Mouse (Mus musculus) MEL (cell line): Measurements from ENCODE around the gene Rnf208. TPM values are rescaled to one million over a fixed set of nuclear protein-coding genes. Genes with fewer than 3 reads are reported as not detected.
A peak's percentile ranks its signal among the peaks of the same experiment; 100 is the strongest.

Experiments used
- DNase-seq: peaks from one replicate; pipeline ENCODE4 v3.0.0; 2011; ENCODE audit warnings: low read depth, low spot score
- H3K27ac ChIP-seq: 2 replicates; pipeline ENCODE4 v1.5.1; 2012; ENCODE audit warnings: low read depth, mild to moderate bottlenecking, control low read depth, low read length, moderate library complexity; ENCODE audit not compliant: control insufficient read depth
- H3K27me3 ChIP-seq, 2 experiments: fragments of 150-350 bp in 1 of 2; sonication (generic) in 1 of 2; 2 replicates each; pipeline ENCODE4 v1.6.1; 2012; ENCODE audit warnings: low read length in 2 of 2, mild to moderate bottlenecking in 2 of 2, improper control_type of control experiment in 1 of 2, moderate library complexity in 1 of 2; ENCODE audit not compliant: insufficient read depth in 2 of 2, control insufficient read depth in 1 of 2
- H3K36me3 ChIP-seq, 2 experiments: 2 replicates each; pipeline ENCODE4 v1.6.1; 2012 to 2014; ENCODE audit warnings: low read length in 2 of 2, improper control_type of control experiment in 1 of 2, inconsistent platforms in 1 of 2, mild to moderate bottlenecking in 1 of 2; ENCODE audit not compliant: insufficient read depth in 2 of 2, control insufficient read depth in 1 of 2
- H3K4me1 ChIP-seq, 2 experiments: fragments of 150-350 bp in 1 of 2; sonication (generic) in 1 of 2; 2 replicates each; pipeline ENCODE4 v1.6.1; 2012; ENCODE audit warnings: low read length in 2 of 2, improper control_type of control experiment in 1 of 2, mild to moderate bottlenecking in 1 of 2; ENCODE audit not compliant: insufficient read depth in 2 of 2, control insufficient read depth in 1 of 2
- H3K4me3 ChIP-seq, 2 experiments: fragments of 150-350 bp in 1 of 2; sonication (generic) in 1 of 2; 2 replicates each; pipeline ENCODE4 v1.5.1; 2012; ENCODE audit warnings: low read depth in 2 of 2, low read length in 2 of 2, mild to moderate bottlenecking in 2 of 2, moderate library complexity in 2 of 2, control low read depth in 1 of 2, improper control_type of control experiment in 1 of 2; ENCODE audit not compliant: control insufficient read depth in 1 of 2, insufficient read depth in 1 of 2
- H3K79me2 ChIP-seq: 2 replicates; pipeline ENCODE4 v1.6.1; 2012; ENCODE audit warnings: mild to moderate bottlenecking, low read length, moderate library complexity; ENCODE audit not compliant: control insufficient read depth, poor library complexity, insufficient read depth
- H3K9ac ChIP-seq: 2 replicates; pipeline ENCODE4 v1.6.1; 2012; ENCODE audit warnings: low read depth, mild to moderate bottlenecking, control low read depth, low read length, moderate library complexity; ENCODE audit not compliant: control insufficient read depth, poor library complexity, severe bottlenecking
- H3K9me3 ChIP-seq: fragments of 150-350 bp; sonication (generic); replicated peaks from 2 replicates; pipeline ENCODE4 v1.6.1; 2012; ENCODE audit warnings: mild to moderate bottlenecking, low read length, improper control_type of control experiment, moderate library complexity; ENCODE audit not compliant: insufficient read depth
- CHD2 ChIP-seq: IDR thresholded peaks from 2 replicates; pipeline ENCODE4 v1.6.1; 2011; ENCODE audit warnings: low read length, improper control_type of control experiment
- CTCF ChIP-seq, 3 experiments: IDR thresholded peaks in 2 of 3; conservative IDR thresholded peaks in 1 of 3; 2 replicates each; pipeline ENCODE4 v1.5.1; 2011 to 2012; ENCODE audit warnings: low read length in 3 of 3, low read depth in 2 of 3, mild to moderate bottlenecking in 2 of 3, improper control_type of control experiment in 1 of 3, inconsistent platforms in 1 of 3, mixed read lengths in 1 of 3, moderate library complexity in 1 of 3; ENCODE audit not compliant: control insufficient read depth in 1 of 3, insufficient read depth in 1 of 3, poor library complexity in 1 of 3, severe bottlenecking in 1 of 3
- EP300 ChIP-seq, 2 experiments: IDR thresholded peaks; 2 replicates each; pipeline ENCODE4 v1.6.1; 2011; ENCODE audit warnings: improper control_type of control experiment in 2 of 2, low read length in 2 of 2, low read depth in 1 of 2, mild to moderate bottlenecking in 1 of 2
- ETS1 ChIP-seq: IDR thresholded peaks from 2 replicates; pipeline ENCODE4 v1.6.1; 2012; ENCODE audit warnings: low read depth, mild to moderate bottlenecking, inconsistent platforms, low read length, improper control_type of control experiment, moderate library complexity
- GATA1 ChIP-seq: IDR thresholded peaks from 2 replicates; pipeline ENCODE4 v1.6.1; 2011; ENCODE audit warnings: low read depth, low read length, improper control_type of control experiment
- MEF2A ChIP-seq: IDR thresholded peaks from 2 replicates; pipeline ENCODE4 v1.6.1; 2014; ENCODE audit warnings: low read depth, mild to moderate bottlenecking, inconsistent platforms, low read length, improper control_type of control experiment; ENCODE audit not compliant: poor library complexity, insufficient replicate concordance, severe bottlenecking; ENCODE audit errors: extremely low read depth
- NELFE ChIP-seq: IDR thresholded peaks from 2 replicates; pipeline ENCODE4 v1.6.1; 2011; ENCODE audit warnings: low read depth, low read length, improper control_type of control experiment
- NRF1 ChIP-seq: IDR thresholded peaks from 2 replicates; pipeline ENCODE4 v1.6.1; 2014; ENCODE audit warnings: low read depth, mild to moderate bottlenecking, inconsistent platforms, low read length, improper control_type of control experiment, moderate library complexity; ENCODE audit not compliant: poor library complexity, insufficient read depth, severe bottlenecking
- RAD21 ChIP-seq: IDR thresholded peaks from 2 replicates; pipeline ENCODE4 v1.6.1; 2011; ENCODE audit warnings: mild to moderate bottlenecking, low read depth, low read length, improper control_type of control experiment
- SMC3 ChIP-seq: IDR thresholded peaks from 2 replicates; pipeline ENCODE4 v1.6.1; 2011; ENCODE audit warnings: low read depth, low read length, improper control_type of control experiment
- TBP ChIP-seq: IDR thresholded peaks from 2 replicates; pipeline ENCODE4 v1.8.0; 2011; ENCODE audit warnings: low read depth, low read length, improper control_type of control experiment
- USF1 ChIP-seq: IDR thresholded peaks from 2 replicates; pipeline ENCODE4 v1.6.1; 2014; ENCODE audit warnings: low read depth, mild to moderate bottlenecking, inconsistent platforms, low read length, improper control_type of control experiment, moderate library complexity
- ZC3H11A ChIP-seq: IDR thresholded peaks from 2 replicates; pipeline ENCODE4 v1.6.1; 2012; ENCODE audit warnings: low read depth, mild to moderate bottlenecking, inconsistent platforms, low read length, improper control_type of control experiment
- polyA plus RNA-seq, 2 experiments: library from polyadenylated mRNA; stranded (reverse) in 1 of 2; unstranded in 1 of 2; fragments of >175 nt in 1 of 2; fragments of >200 nt in 1 of 2; gene quantifications; 2 replicates each; pipeline versions ENCODE4 v1.2.1 to v1.2.4; 2012; ENCODE audit warnings: low replicate concordance in 2 of 2, low read depth in 1 of 2; ENCODE audit not compliant: insufficient read length in 2 of 2, insufficient read depth in 1 of 2, missing spikeins in 1 of 2
- total RNA-seq: library from RNA; depleted of rRNA; stranded (reverse); fragments of 300-350 nt; gene quantifications from 2 replicates; pipeline ENCODE4 v1.2.3, GENCODE M21; 2012

Rnf208 gene
- total and polyA plus RNA-seq, 3 experiments, result 6.0 to 21.8 TPM; not detected in 1

DNA sequence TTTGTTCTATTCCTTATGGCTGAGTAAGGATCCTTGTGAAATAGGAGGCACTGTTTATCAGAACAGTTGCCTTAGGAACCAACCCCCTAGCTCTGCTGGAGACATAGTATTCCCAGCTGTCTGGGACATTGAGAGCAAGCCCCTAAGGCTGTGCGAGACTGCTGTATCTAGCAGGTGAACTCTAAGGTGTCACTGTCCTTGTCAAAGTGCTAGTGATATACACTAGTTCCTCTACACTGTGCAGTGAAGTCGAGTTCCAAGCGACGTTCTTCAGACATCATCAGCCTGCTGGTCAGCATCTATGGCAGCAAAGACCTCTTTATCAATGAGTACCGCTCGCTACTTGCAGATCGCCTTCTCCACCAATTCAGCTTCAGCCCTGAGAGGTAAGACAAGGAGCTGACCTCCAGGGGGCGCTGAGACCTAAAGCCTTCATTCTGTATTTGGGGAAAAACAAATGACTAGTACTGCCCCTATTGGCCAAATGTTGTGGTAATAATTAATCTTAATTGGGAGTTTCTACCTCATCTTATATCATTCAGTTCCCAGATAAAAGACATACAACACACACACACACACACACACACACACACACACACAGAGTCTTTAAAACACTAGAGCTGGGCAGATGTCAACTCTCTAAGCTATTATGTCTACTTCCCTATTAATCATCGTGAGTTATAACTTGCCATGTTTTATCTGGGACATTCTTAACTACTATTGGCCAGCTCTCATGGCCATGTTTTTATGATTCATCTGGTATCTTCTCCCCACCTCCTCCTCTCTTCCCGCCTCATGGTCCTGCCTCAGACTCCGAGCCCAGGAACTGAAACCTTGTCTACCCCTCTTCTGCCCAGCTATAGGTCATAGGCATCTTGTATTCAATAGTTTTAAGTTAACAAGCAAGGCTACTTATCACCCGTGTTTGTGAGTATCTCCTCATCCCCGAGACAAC, 37.1 kb downstream of the Rnf208 start:
- Histone ChIP-seq H3K4me3 (no peak overlapping the region), H3K27ac (no peak overlapping the region), H3K9ac (no peak overlapping the region), H3K4me1 (no peaks in the 10 kb centered on the region), H3K36me3 (peaks cover 0 to 1% of the 10 kb centered on the region in 2 experiments; a peak in 2 of 4 replicates), H3K27me3 (no peaks in the 10 kb centered on the region), H3K9me3 (no peaks in the 10 kb centered on the region), H3K79me2 (no peaks in the 10 kb centered on the region)
- DNase-seq, result peak; percentile 91
- peak; percentile 70 for TF ChIP-seq RAD21
- peak; percentile 81 to 99 (median 82) for TF ChIP-seq CTCF (IDR thresholded peaks at IDR 0.05 in 2 of 3, conservative IDR thresholded peaks at IDR 0.05 in 1 of 3; ENCODE audit: control insufficient read depth in 1 of 3, insufficient read depth in 1 of 3, low read depth in 2 of 3, low read length in 3 of 3, poor library complexity in 1 of 3, severe bottlenecking in 1 of 3)
- TF ChIP-seq ETS1, result no peak
- no peak for TF ChIP-seq EP300 (IDR thresholded peaks at IDR 0.05; ENCODE audit: low read depth in 1 of 2, low read length in 2 of 2)
- peak; percentile 80 for TF ChIP-seq SMC3
- no peak for TF ChIP-seq GATA1
- 0 out of 2 replicates have a peak, but pooled peaks have one; percentile 33 for TF ChIP-seq TBP
- TF ChIP-seq CHD2, result no peak
- peak; percentile 40 for TF ChIP-seq ZC3H11A

GRCm38 (mm10) chr2:25285551-25285950, 43.5 kb downstream of the Rnf208 start:
- DNase-seq, result no peak
- Histone ChIP-seq H3K79me2 (no peaks in the 10 kb centered on the region), H3K9ac (no peak overlapping the region), H3K27me3 (no peaks in the 10 kb centered on the region), H3K4me1 (peaks cover 7 to 35% of the 10 kb centered on the region in 2 experiments), H3K36me3 (peaks cover 0 to 11% of the 10 kb centered on the region in 2 experiments; a peak in 2 of 4 replicates), H3K27ac (no peak overlapping the region), H3K4me3 (no peak overlapping the region), H3K9me3 (no peaks in the 10 kb centered on the region)
- no peak for TF ChIP-seq USF1
- no peak for TF ChIP-seq NELFE
- no peak for TF ChIP-seq MEF2A
- TF ChIP-seq NRF1, result no peak
